Mouse (Mus musculus): Measurements from ENCODE around the gene Cebpg. TPM values are rescaled to one million over a fixed set of nuclear protein-coding genes. Genes with fewer than 3 reads are reported as not detected.
A peak's percentile ranks its signal among the peaks of the same experiment; 100 is the strongest.

Gene Cebpg
- total RNA-seq, 2 experiments from 2014 or later: 19.5 to 24.1 TPM

DNA sequence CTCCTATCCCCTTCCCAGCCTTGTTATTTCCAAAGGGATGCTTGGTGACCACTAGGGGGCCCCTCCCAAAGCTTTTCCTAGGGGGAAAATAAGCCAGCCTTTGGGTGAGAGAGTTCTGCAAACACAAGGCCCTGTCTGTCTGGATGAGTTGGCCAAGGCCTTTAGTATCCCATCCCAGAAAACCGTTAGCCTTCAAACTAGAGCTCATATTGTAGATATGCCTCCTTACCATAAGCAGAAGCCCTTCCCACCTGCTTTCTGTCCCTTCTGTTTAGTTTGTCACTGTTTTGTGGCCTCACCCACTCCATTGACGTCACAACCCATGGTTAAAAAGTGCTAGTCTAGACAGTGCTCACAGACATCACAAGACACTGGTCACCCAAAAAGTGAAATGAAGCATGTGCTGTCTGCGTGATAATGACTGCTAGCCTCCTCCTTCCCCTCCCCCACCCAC lies 29.5 kb downstream of the Cebpg start:
- peak; percentile 55 to 67 for DNase-seq
- intact Hi-C loops (cut with DNase I): loop anchor here (1.0 to 5.0 kb wide), 4 partner anchors 92 to 350 kb away; partner anchors contain the start of gene Cebpa

GRCm38 (mm10) chr7:35026276-35026630 lies 30.1 kb downstream of the Cebpg start:
- no peak for DNase-seq
- intact Hi-C loops (cut with DNase I): loop anchor here (1.0 to 5.0 kb wide), 4 partner anchors 93 to 349 kb away; partner anchors contain the start of gene Cebpa

DNA sequence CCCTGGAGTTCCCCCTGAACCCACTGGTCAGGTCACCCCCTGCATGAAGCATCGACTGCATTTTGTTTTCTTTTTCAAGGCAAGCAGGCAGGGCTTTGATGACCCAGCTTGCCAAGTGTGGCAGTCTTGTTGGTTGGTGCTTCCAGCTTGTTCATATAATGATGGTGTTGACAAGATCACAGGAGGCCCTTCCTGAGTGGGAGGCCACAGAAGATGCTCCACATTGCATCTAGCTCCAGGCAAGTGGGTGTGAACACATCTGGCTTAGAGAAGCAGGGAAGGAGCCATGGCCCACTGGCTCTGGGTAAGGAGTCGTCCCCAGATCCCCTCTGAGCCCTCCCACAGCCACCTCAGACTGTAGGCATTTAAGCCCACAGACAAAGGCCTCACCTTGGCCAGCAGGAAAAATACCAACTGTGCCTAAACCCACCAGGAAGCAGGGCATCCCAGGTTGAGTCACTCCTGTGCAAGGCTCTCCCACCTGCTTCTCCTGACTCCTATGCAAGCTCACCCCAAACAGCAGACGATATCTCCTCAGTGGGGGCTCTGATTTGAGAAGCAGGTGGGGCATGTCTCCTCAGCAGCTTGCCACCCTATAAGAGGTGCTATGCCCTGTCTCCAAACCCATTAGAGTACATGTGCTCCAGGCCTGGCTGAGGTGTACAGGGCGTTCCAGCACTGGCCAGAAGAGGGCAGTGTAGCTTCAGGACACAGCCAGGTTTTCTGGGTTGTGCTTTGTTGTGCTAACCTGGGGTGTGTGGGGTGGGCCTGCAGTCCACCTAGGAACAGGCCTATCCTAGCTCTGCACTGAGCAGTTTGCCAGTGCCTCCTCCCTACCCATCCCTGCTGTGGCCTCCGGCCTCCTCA lies 30.7 kb downstream of the Cebpg start:
- DNase-seq: peak; percentile 82 to 91
- intact Hi-C loops (cut with DNase I): loop anchor here (1.0 to 5.0 kb wide), 4 partner anchors 94 to 348 kb away; partner anchors contain the start of gene Cebpa

DNA sequence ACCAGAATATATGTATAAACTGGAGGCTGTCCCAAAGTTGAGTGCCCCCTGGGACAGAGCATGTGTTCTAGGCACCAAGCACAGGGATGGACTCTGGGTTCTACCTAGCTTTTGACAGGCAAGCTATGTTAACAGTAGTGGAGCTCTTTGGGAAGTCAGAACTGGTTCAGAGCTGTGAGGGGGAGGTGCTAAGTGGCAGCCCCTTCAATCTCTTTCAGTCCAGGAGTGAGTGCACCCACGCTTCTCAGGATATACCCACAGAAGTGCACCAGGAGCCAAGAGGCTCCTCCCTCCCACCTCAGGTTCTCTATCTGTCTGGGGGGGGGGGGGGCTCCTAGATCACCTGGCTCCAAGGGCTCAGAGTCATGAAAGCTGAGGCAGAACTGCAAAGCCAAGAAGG lies 31.9 kb downstream of the Cebpg start:
- DNase-seq: no peak

DNA sequence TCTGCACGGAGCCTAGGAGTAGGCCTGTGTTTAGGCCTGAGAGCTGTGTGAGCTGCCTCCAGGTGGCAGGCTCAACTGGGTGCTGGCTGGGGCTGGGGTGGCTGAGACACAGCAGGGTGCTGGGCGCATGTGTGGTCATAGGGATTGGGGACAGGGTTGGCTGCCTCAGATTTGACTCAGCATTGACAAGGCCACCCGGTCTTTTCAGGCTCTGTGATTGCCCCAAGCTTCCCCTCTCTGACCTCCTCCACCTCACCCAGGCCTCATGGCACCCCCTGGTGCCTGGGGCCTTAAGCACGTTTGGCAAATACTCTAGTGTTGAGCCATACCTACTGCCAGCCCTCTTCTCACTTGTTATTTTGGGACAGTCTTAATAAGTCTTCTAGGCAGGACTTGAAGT lies 33.1 kb downstream of the Cebpg start:
- no peak for DNase-seq
- intact Hi-C loops (cut with DNase I): no loop called here

More for the DNA sequence above, 31.9 kb downstream of the Cebpg start:
- intact Hi-C loops (cut with DNase I): no loop called here

GRCm38 (mm10) chr7:35021365-35021764 lies 35.0 kb downstream of the Cebpg start:
- intact Hi-C loops (cut with DNase I): no loop called here
- DNase-seq: no peak

- intact Hi-C loops (cut with DNase I): no loop called here
- no peak for DNase-seq
Measured at GRCm38 (mm10) chr7:35015252-35015651, 41.1 kb downstream of the Cebpg start.

DNA sequence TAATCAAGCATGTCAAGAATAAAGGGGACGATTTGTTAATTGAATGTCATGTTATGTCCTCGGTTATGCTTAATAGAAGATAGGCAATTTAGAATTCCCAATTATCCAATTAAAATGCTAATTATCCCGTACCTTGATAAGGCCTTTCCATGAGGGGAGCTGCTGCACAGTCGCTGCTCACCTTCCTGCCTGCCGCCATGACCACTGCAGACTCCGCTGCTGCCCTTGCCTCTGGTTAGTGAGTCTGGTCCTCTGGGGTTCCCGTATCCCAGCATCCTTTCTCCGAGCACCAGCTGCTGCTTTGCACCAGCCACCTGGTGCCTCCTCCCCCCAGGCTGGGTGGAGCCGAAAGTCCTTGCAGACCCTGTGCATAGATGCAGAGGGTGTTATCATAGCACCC lies 43.1 kb downstream of the Cebpg start:
- DNase-seq: no peak
- intact Hi-C loops (cut with DNase I): no loop called here

DNA sequence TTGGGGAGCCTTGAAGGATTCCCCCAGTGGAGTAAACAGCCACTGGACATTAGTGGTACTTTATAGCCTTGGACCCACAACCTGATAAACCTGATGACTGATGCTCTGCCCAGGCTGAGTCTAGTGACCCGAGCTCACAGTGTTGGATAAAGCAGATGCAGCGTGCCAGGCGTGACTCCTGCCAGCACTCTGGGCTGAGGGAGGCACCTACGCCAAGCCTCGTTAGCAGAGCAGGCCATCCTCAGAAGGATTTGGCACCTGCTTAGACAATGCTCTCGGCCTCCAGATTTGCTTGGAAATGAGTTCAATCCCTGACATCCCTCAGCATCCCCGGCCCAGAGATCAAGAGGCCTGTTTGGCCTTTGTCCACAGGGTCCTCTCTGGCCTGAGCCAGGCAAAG lies 49.7 kb downstream of the Cebpg start:
- intact Hi-C loops (cut with DNase I): loop anchor here (10.0 kb wide), 1 partner anchor 602 kb away; no protein-coding TSS in a partner anchor
- no peak for DNase-seq

GRCm38 (mm10) chr7:35003171-35003737 lies 53.1 kb downstream of the Cebpg start:
- intact Hi-C loops (cut with DNase I): loop anchor here (10.0 kb wide), 1 partner anchor 598 kb away; no protein-coding TSS in a partner anchor
- no peak for DNase-seq

DNA sequence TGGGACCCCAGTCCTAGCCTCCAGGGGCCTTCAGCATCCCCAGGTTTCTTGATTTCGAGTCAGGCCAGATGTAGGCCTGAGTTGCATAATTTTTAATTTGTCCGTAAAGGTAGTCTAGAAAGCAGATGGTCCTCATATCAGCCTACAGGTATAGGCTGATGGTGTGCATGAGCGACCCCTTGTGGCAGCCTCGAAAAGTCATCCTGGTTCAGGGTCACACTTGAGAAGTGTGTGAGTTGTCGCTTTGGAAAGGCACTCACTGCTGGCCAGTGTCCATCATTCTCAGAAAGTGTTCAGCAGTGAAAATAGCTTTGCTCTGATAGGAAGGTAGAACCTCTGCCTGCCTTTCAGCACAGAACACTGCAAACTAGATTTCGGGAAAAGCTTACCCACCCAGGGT lies 55.5 kb downstream of the Cebpg start:
- peak; percentile 53 to 67 for DNase-seq
- intact Hi-C loops (cut with DNase I): loop anchor here (2.0 to 10.0 kb wide), 2 partner anchors 324 to 596 kb away; no protein-coding TSS in a partner anchor

Small RNAs within 50 kb of the gene (microRNA-seq; reads per million reads assigned to microRNA genes)
- 0 reads per million in 2 experiments for gene Gm25033

Other genes starting within 250 kb of the Cebpg start
- gene Chst8, start 243.9 kb downstream of the Cebpg start, total RNA-seq (2021): under 1 TPM; 0.25 to 0.65 TPM
- 10 to 100 TPM; 26.3 to 27.6 TPM for gene Pepd, start 144.2 kb downstream of the Cebpg start, total RNA-seq (2021)
- gene Cebpa, start 62.7 kb upstream of the Cebpg start, total RNA-seq (2021): 10 to 100 TPM in 1 of 2 experiments, 1 to 10 TPM in 1; 7.6 to 13.7 TPM
- 1 to 10 TPM in 1 of 2 experiments, under 1 TPM in 1; 0.60 to 1.1 TPM for gene Slc7a10, start 129.8 kb upstream of the Cebpg start, total RNA-seq (2021)
- gene Lrp3, start 158.9 kb upstream of the Cebpg start, total RNA-seq (2021): 10 to 100 TPM in 1 of 2 experiments, 1 to 10 TPM in 1; 8.7 to 10.1 TPM

All from heart, postnatal 10 days (tissue).